Mouse (Mus musculus) hindbrain, embryonic 10.5 days (tissue): ENCODE results near the gene Disc1. TPM values are rescaled to one million over a fixed set of nuclear protein-coding genes. Genes with fewer than 3 reads are reported as not detected.
A peak's percentile ranks its signal among the peaks of the same experiment; 100 is the strongest.

Experiments
- DNase-seq: peaks from one replicate; pipeline ENCODE4 v3.0.0-alpha.2; 2017; ENCODE audit warnings: low spot score
- H3K27ac ChIP-seq: fragments of 300-500 bp; sonication (generic); 2 replicates; pipeline ENCODE4 v1.5.1; 2016; ENCODE audit warnings: mild to moderate bottlenecking, moderate library complexity
- H3K27me3 ChIP-seq: fragments of 300-500 bp; sonication (generic); 2 replicates; pipeline ENCODE4 v1.6.1; 2016; ENCODE audit warnings: mild to moderate bottlenecking; ENCODE audit not compliant: poor library complexity, insufficient read depth, severe bottlenecking
- H3K36me3 ChIP-seq: fragments of 300-500 bp; sonication (generic); 2 replicates; pipeline ENCODE4 v1.6.1; 2016; ENCODE audit warnings: mild to moderate bottlenecking, moderate library complexity
- H3K4me1 ChIP-seq: fragments of 300-500 bp; sonication (generic); replicated peaks from 2 replicates; pipeline ENCODE4 v1.6.1; 2016; ENCODE audit warnings: mild to moderate bottlenecking
- H3K4me3 ChIP-seq: fragments of 300-500 bp; sonication (generic); 2 replicates; pipeline ENCODE4 v1.5.1; 2016; ENCODE audit warnings: mild to moderate bottlenecking, moderate library complexity
- H3K9me3 ChIP-seq: fragments of 300-500 bp; sonication (generic); 2 replicates; pipeline ENCODE4 v1.6.1; 2016; ENCODE audit warnings: mild to moderate bottlenecking, moderate library complexity
- WGBS: fragments of 180-500 bp; shearing (Covaris S2); methylation state at CpG from one replicate; pipeline ENCODE4 v1.1.7; 2016; 5-methylcytosine and 5-hydroxymethylcytosine counted together
- polyA plus RNA-seq: library from polyadenylated mRNA; unstranded; fragments of >200 nt; fragmentation: Nextera tagmentation; extraction: Ambion mirVana; gene quantifications from 2 replicates; pipeline ENCODE4 v1.2.1, GENCODE M21; 2016

The Disc1 gene
- polyA plus RNA-seq, 1 experiment from 2014 or later = 2.1 TPM

GRCm38 (mm10) chr8:125199197-125199939, 145.4 kb downstream of the Disc1 start:
- Histone ChIP-seq H3K4me1 (peaks cover 54% of the 10 kb centered on the region), H3K4me3 (no peak overlapping the region), H3K9me3 (no peaks in the 10 kb centered on the region), H3K36me3 (no peaks in the 10 kb centered on the region), H3K27me3 (peaks cover 4% of the 10 kb centered on the region; the same call in 1 of the 2 replicates), H3K27ac (peak overlapping the region; percentile 69)
- WGBS = 83% methylated on average over 16 of the region's 16 CpGs
- no peak for DNase-seq

- DNase-seq = no peak
- peaks cover 4% of the 10 kb centered on the region; the same call in 1 of the 2 replicates for H3K27me3 ChIP-seq
- no peak overlapping the region for H3K27ac ChIP-seq
- H3K4me3 ChIP-seq = no peak overlapping the region
- no peaks in the 10 kb centered on the region for H3K36me3 ChIP-seq
- 84% methylated on average over 13 of the region's 13 CpGs for WGBS
- H3K4me1 ChIP-seq = peaks cover 44% of the 10 kb centered on the region
- no peaks in the 10 kb centered on the region for H3K9me3 ChIP-seq
These were observed 146.4 kb downstream of the Disc1 start for GRCm38 (mm10) chr8:125200273-125200863.

- 86% methylated on average over 6 of the region's 6 CpGs for WGBS
These were observed 147.7 kb downstream of the Disc1 start for GRCm38 (mm10) chr8:125201650-125202049.

GRCm38 (mm10) chr8:125203016-125203415, 149.0 kb downstream of the Disc1 start:
- Histone ChIP-seq H3K4me3 (no peak overlapping the region), H3K4me1 (peaks cover 25% of the 10 kb centered on the region), H3K27ac (no peak overlapping the region), H3K27me3 (peaks cover 4% of the 10 kb centered on the region; the same call in 1 of the 2 replicates), H3K36me3 (no peaks in the 10 kb centered on the region), H3K9me3 (no peaks in the 10 kb centered on the region)
- WGBS = 87% methylated on average over 9 of the region's 9 CpGs
- no peak for DNase-seq

More at GRCm38 (mm10) chr8:125201650-125202049, 147.7 kb downstream of the Disc1 start:
- no peaks in the 10 kb centered on the region for H3K9me3 ChIP-seq
- H3K4me3 ChIP-seq = no peak overlapping the region
- DNase-seq = no peak
- H3K36me3 ChIP-seq = no peaks in the 10 kb centered on the region
- H3K27me3 ChIP-seq = peaks cover 4% of the 10 kb centered on the region; the same call in 1 of the 2 replicates
- H3K4me1 ChIP-seq = peaks cover 35% of the 10 kb centered on the region
- 0 out of 2 replicates have a peak overlapping the region, but pooled peaks have one; percentile 9 for H3K27ac ChIP-seq

- no peak for DNase-seq
- no peaks in the 10 kb centered on the region for H3K9me3 ChIP-seq
- WGBS = 91% methylated on average over 4 of the region's 4 CpGs
- no peaks in the 10 kb centered on the region for H3K36me3 ChIP-seq
- no peaks in the 10 kb centered on the region for H3K27me3 ChIP-seq
- peaks cover 10% of the 10 kb centered on the region; the same call in 1 of the 2 replicates for H3K4me1 ChIP-seq
- H3K27ac ChIP-seq = no peak overlapping the region
- no peak overlapping the region for H3K4me3 ChIP-seq
These were observed 151.6 kb downstream of the Disc1 start for GRCm38 (mm10) chr8:125205556-125205955.

GRCm38 (mm10) chr8:125206391-125206790, 152.4 kb downstream of the Disc1 start:
- H3K36me3 ChIP-seq = no peaks in the 10 kb centered on the region
- DNase-seq = no peak
- 65% methylated on average over 8 of the region's 8 CpGs for WGBS

GRCm38 (mm10) chr8:125206962-125207361, 153.0 kb downstream of the Disc1 start:
- H3K4me3 ChIP-seq = no peak overlapping the region
- peaks cover 7% of the 10 kb centered on the region for H3K4me1 ChIP-seq
- DNase-seq = no peak
- 93% methylated on average over 3 of the region's 3 CpGs for WGBS
- no peaks in the 10 kb centered on the region for H3K9me3 ChIP-seq
- no peaks in the 10 kb centered on the region for H3K36me3 ChIP-seq
- no peaks in the 10 kb centered on the region for H3K27me3 ChIP-seq
- H3K27ac ChIP-seq = no peak overlapping the region

More at GRCm38 (mm10) chr8:125206391-125206790, 152.4 kb downstream of the Disc1 start:
- H3K9me3 ChIP-seq = no peaks in the 10 kb centered on the region
- H3K27me3 ChIP-seq = no peaks in the 10 kb centered on the region
- H3K4me3 ChIP-seq = no peak overlapping the region
- peaks cover 6% of the 10 kb centered on the region; the same call in 1 of the 2 replicates for H3K4me1 ChIP-seq
- no peak overlapping the region for H3K27ac ChIP-seq

- Histone ChIP-seq H3K9me3 (0 out of 2 replicates have a peak, but pooled peaks cover 3% of the 10 kb centered on the region), H3K4me1 (peaks cover 23% of the 10 kb centered on the region), H3K27ac (no peak overlapping the region), H3K27me3 (peaks cover 12% of the 10 kb centered on the region; the same call in 1 of the 2 replicates), H3K4me3 (no peak overlapping the region), H3K36me3 (no peaks in the 10 kb centered on the region)
- no peak for DNase-seq
- WGBS = 56% methylated on average over 13 of the region's 13 CpGs
These were observed 158.7 kb downstream of the Disc1 start for GRCm38 (mm10) chr8:125212619-125213167.

GRCm38 (mm10) chr8:125217902-125218581, 164.0 kb downstream of the Disc1 start:
- peak overlapping the region; percentile 20; the same call in 1 of the 2 replicates for H3K4me3 ChIP-seq
- 24% methylated on average over 12 of the region's 12 CpGs for WGBS
- DNase-seq = no peak
- peaks cover 38% of the 10 kb centered on the region for H3K4me1 ChIP-seq
- peak overlapping the region; percentile 76 for H3K27ac ChIP-seq
- H3K27me3 ChIP-seq = peaks cover 28% of the 10 kb centered on the region; the same call in 1 of the 2 replicates
- H3K36me3 ChIP-seq = no peaks in the 10 kb centered on the region
- 0 out of 2 replicates have a peak, but pooled peaks cover 3% of the 10 kb centered on the region for H3K9me3 ChIP-seq

GRCm38 (mm10) chr8:125218669-125219068, 164.7 kb downstream of the Disc1 start:
- H3K36me3 ChIP-seq = no peaks in the 10 kb centered on the region
- H3K9me3 ChIP-seq = 0 out of 2 replicates have a peak, but pooled peaks cover 3% of the 10 kb centered on the region
- peak overlapping the region; percentile 84 for H3K27ac ChIP-seq
- DNase-seq = peak; percentile 51
- H3K27me3 ChIP-seq = peaks cover 25% of the 10 kb centered on the region; the same call in 1 of the 2 replicates
- H3K4me3 ChIP-seq = no peak overlapping the region
- H3K4me1 ChIP-seq = peaks cover 44% of the 10 kb centered on the region
- whole genome bisulfite sequencing = 11% methylated on average over 4 of the region's 4 CpGs

GRCm38 (mm10) chr8:125220608-125221007, 166.6 kb downstream of the Disc1 start:
- WGBS = 81% methylated on average over 5 of the region's 5 CpGs
- H3K27me3 ChIP-seq = peaks cover 18% of the 10 kb centered on the region; the same call in 1 of the 2 replicates

GRCm38 (mm10) chr8:125221062-125221461, 167.1 kb downstream of the Disc1 start:
- peaks cover 18% of the 10 kb centered on the region; the same call in 1 of the 2 replicates for H3K27me3 ChIP-seq
- no peak overlapping the region for H3K27ac ChIP-seq
- WGBS = 82% methylated on average over 4 of the region's 4 CpGs
- no peak overlapping the region for H3K4me3 ChIP-seq
- no peak for DNase-seq
- peaks cover 62% of the 10 kb centered on the region for H3K4me1 ChIP-seq
- H3K36me3 ChIP-seq = no peaks in the 10 kb centered on the region
- H3K9me3 ChIP-seq = 0 out of 2 replicates have a peak, but pooled peaks cover 3% of the 10 kb centered on the region

More at GRCm38 (mm10) chr8:125220608-125221007, 166.6 kb downstream of the Disc1 start:
- no peak overlapping the region for H3K27ac ChIP-seq
- no peak overlapping the region for H3K4me3 ChIP-seq
- H3K9me3 ChIP-seq = 0 out of 2 replicates have a peak, but pooled peaks cover 3% of the 10 kb centered on the region
- H3K36me3 ChIP-seq = no peaks in the 10 kb centered on the region
- no peak for DNase-seq
- peaks cover 61% of the 10 kb centered on the region for H3K4me1 ChIP-seq
